Mouse (Mus musculus): Measurements from ENCODE around the gene Olfr365. TPM values are rescaled to one million over a fixed set of nuclear protein-coding genes. Genes with fewer than 3 reads are reported as not detected.

The Olfr365 gene
- polyA plus RNA-seq (2012; rRNA removed; ENCODE audit: low replicate concordance) = not detected in 2 replicates

GRCm38 (mm10) chr2:37187898-37188297, at the start of gene Olfr365:
Gene Olfr365 (plus strand): TSS chr2:37188198.

GRCm38 (mm10) chr2:37139022-37139421, 49.0 kb upstream of the Olfr365 start, which contains the start of gene Olfr364-ps1:
Gene Olfr364-ps1 (plus strand): TSS chr2:37139322.

DNA sequence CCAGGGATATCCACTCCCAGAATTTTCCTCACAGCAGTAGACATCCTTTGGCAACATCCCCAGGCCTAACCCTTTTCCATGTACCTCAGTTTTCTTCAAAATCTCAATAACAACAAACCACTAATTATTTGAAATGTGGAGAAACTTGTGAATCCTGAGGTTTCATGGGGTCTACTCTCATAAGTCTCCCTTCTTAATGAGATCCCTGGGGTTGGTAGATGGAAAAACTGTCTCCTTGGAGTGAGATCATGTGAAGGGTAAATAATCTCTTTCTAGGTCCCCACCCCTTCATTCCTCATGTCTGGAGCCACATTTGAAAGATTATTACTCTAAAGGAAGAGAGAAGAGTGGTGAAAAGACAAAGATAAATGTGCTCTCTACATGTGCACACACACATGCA, 23.3 kb downstream of the Olfr365 start, which contains the start of gene Olfr366:
Olfr366 (plus strand) TSS at position 301 of the 400 bp plus-strand sequence.

Other genes with a start within 250 kb of the Olfr365 start
- gene Olfr357, start 194.4 kb upstream of the Olfr365 start, polyA plus RNA-seq (2012; rRNA removed; ENCODE audit: low replicate concordance) = not detected in 2 replicates
- gene Olfr358, start 178.9 kb upstream of the Olfr365 start, polyA plus RNA-seq (2012; rRNA removed; ENCODE audit: low replicate concordance) = not detected in 2 replicates
- gene Olfr360, start 122.5 kb upstream of the Olfr365 start, polyA plus RNA-seq (2012; rRNA removed; ENCODE audit: low replicate concordance) = not detected in 2 replicates
- gene Olfr361, start 98.9 kb upstream of the Olfr365 start, polyA plus RNA-seq (2012; rRNA removed; ENCODE audit: low replicate concordance) = not detected in 2 replicates
- gene Olfr362, start 70.3 kb upstream of the Olfr365 start, polyA plus RNA-seq (2012; rRNA removed; ENCODE audit: low replicate concordance) = not detected in 2 replicates
- not detected in 2 replicates for gene Olfr364-ps1, start 48.9 kb upstream of the Olfr365 start, polyA plus RNA-seq (2012; rRNA removed; ENCODE audit: low replicate concordance)
- not detected in 2 replicates for gene Olfr366, start 23.4 kb downstream of the Olfr365 start, polyA plus RNA-seq (2012; rRNA removed; ENCODE audit: low replicate concordance)
- not detected in 2 replicates for gene Olfr368, start 138.3 kb downstream of the Olfr365 start, polyA plus RNA-seq (2012; rRNA removed; ENCODE audit: low replicate concordance)
- gene Pdcl, start 171.1 kb downstream of the Olfr365 start, polyA plus RNA-seq (2012; rRNA removed; ENCODE audit: low replicate concordance) = 4.7 and 11.4 TPM in 2 replicates
- 4.6 and 13.1 TPM in 2 replicates for gene Rc3h2, start 234.7 kb downstream of the Olfr365 start, polyA plus RNA-seq (2012; rRNA removed; ENCODE audit: low replicate concordance)